Mouse (Mus musculus): Measurements from ENCODE around the gene Arhgap15. TPM values are rescaled to one million over a fixed set of nuclear protein-coding genes. Genes with fewer than 3 reads are reported as not detected.

The Arhgap15 gene
- polyA plus RNA-seq, 2 experiments, result 2.5 to 5.6 TPM

- Histone ChIP-seq H3K4me1 (replicated peaks; ENCODE audit: control insufficient read depth in 2 of 2, insufficient read depth in 2 of 2, low read length in 1 of 2) (no peaks in the 10 kb centered on the region), H3K9me3 (ENCODE audit: control insufficient read depth, low read length) (no peaks in the 10 kb centered on the region), H3K27ac (no peak overlapping the region), H3K4me3 (ENCODE audit: insufficient read depth in 1 of 2, low read depth in 2 of 2, low read length in 2 of 2) (no peak overlapping the region), H3K27me3 (ENCODE audit: control insufficient read depth, insufficient read depth, low read length) (no peaks in the 10 kb centered on the region), H3K9ac (replicated peaks) (no peak overlapping the region), H3K4me2 (ENCODE audit: low read depth) (no peak overlapping the region), H3K36me3 (replicated peaks; ENCODE audit: control insufficient read depth, insufficient read depth, low read depth) (no peaks in the 10 kb centered on the region)
- 57% methylated on average over 5 of the region's 5 CpGs for WGBS (ENCODE audit: insufficient replicate concordance)
- DNase-seq (ENCODE audit: low read depth in 3 of 3, low spot score in 3 of 3) (no peak), ATAC-seq (ENCODE audit: insufficient read depth) (no peak)
- TF ChIP-seq CTCF (IDR thresholded peaks at IDR 0.05; ENCODE audit: low read depth), result no peak
- TF ChIP-seq EP300 (IDR thresholded peaks at IDR 0.05; ENCODE audit: low read depth), result no peak
Observed at GRCm38 (mm10) chr2:44121162-44121561, 372.5 kb downstream of the Arhgap15 start.

DNA sequence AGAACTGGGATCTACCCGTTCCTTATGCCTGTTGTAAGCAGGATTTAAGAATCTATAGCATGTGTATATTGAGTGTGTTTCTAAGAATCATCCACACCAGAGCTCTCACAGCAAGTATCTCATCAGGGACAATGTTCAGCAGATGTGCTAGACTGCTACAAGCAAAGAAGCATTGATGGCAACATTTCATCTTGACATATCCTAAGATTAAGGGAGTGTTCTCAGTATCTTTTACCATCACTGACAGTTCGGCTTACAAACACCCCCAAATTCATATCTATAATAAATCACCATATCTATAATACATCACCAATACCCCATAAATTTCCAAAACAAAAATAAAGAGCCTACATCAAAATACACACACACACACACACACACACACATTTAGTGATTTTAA, 374.6 kb downstream of the Arhgap15 start:
- Histone ChIP-seq H3K4me1 (replicated peaks; ENCODE audit: control insufficient read depth in 2 of 2, insufficient read depth in 2 of 2, low read length in 1 of 2) (no peaks in the 10 kb centered on the region), H3K4me3 (ENCODE audit: insufficient read depth in 1 of 2, low read depth in 2 of 2, low read length in 2 of 2) (no peak overlapping the region), H3K9ac (replicated peaks) (no peak overlapping the region), H3K27me3 (ENCODE audit: control insufficient read depth, insufficient read depth, low read length) (no peaks in the 10 kb centered on the region), H3K27ac (no peak overlapping the region), H3K4me2 (ENCODE audit: low read depth) (no peak overlapping the region), H3K9me3 (ENCODE audit: control insufficient read depth, low read length) (no peaks in the 10 kb centered on the region), H3K36me3 (replicated peaks; ENCODE audit: control insufficient read depth, insufficient read depth, low read depth) (no peaks in the 10 kb centered on the region)
- DNase-seq (ENCODE audit: low read depth in 3 of 3, low spot score in 3 of 3), result no peak
- WGBS (ENCODE audit: insufficient replicate concordance), result 64% methylated on average over 2 of the region's 2 CpGs
- no peak for TF ChIP-seq EP300 (IDR thresholded peaks at IDR 0.05; ENCODE audit: low read depth)
- no peak for TF ChIP-seq CTCF (IDR thresholded peaks at IDR 0.05; ENCODE audit: low read depth)
- no peak for ATAC-seq (ENCODE audit: insufficient read depth)

DNA sequence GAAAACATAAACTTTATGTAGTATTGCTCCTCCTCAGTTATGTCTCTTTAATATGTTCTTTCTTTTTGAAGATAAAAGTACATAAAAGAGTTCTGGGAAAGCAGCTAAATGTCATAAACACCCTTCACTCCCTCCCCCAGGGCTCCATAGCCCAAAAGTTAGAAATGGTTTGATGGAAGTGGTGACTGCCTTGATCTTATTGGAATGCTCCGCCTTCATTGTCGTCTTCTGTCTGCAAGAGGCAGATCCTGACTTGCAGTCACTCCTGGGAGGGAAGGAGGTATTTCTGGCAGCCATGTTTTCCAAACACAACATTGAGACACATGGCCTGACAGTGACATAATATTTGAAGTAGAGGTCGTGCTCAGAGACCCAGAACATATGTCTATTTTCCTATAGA, 375.5 kb downstream of the Arhgap15 start:
- 55% methylated on average over 3 of the region's 3 CpGs for WGBS (ENCODE audit: insufficient replicate concordance)

DNA sequence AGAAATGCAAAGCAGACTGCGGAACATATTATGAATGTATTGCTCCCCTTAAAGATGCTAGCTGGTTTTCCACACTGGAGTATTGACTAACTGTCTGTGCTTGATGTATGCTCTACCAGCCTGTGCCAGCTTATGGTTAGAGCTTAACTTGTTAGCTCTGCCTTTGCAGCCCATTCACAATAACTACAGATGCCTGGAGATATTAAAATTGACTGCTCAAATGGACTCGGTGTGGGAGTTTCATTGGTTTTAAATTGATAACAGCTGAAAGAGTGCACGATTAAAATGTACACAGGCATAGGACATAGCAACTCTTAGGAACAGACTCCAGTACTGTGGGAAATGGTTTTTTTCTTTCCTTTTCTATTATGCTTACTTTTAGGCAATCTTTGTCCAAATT, 376.1 kb downstream of the Arhgap15 start:
- WGBS (ENCODE audit: insufficient replicate concordance), result 77% methylated on average over 3 of the region's 3 CpGs
- Histone ChIP-seq H3K9ac (replicated peaks) (no peak overlapping the region), H3K27ac (no peak overlapping the region), H3K36me3 (replicated peaks; ENCODE audit: control insufficient read depth, insufficient read depth, low read depth) (no peaks in the 10 kb centered on the region), H3K4me3 (ENCODE audit: insufficient read depth in 1 of 2, low read depth in 2 of 2, low read length in 2 of 2) (no peak overlapping the region), H3K9me3 (ENCODE audit: control insufficient read depth, low read length) (no peaks in the 10 kb centered on the region), H3K4me2 (ENCODE audit: low read depth) (no peak overlapping the region), H3K27me3 (ENCODE audit: control insufficient read depth, insufficient read depth, low read length) (no peaks in the 10 kb centered on the region), H3K4me1 (replicated peaks; ENCODE audit: control insufficient read depth in 2 of 2, insufficient read depth in 2 of 2, low read length in 1 of 2) (no peaks in the 10 kb centered on the region)
- TF ChIP-seq CTCF (IDR thresholded peaks at IDR 0.05; ENCODE audit: low read depth), result no peak
- no peak for ATAC-seq (ENCODE audit: insufficient read depth)
- DNase-seq (ENCODE audit: low read depth in 3 of 3, low spot score in 3 of 3), result no peak

More for the DNA sequence above, 375.5 kb downstream of the Arhgap15 start:
- Histone ChIP-seq H3K27ac (no peak overlapping the region), H3K9ac (replicated peaks) (no peak overlapping the region), H3K4me2 (ENCODE audit: low read depth) (no peak overlapping the region), H3K4me1 (replicated peaks; ENCODE audit: control insufficient read depth in 2 of 2, insufficient read depth in 2 of 2, low read length in 1 of 2) (no peaks in the 10 kb centered on the region), H3K9me3 (ENCODE audit: control insufficient read depth, low read length) (no peaks in the 10 kb centered on the region), H3K36me3 (replicated peaks; ENCODE audit: control insufficient read depth, insufficient read depth, low read depth) (no peaks in the 10 kb centered on the region), H3K4me3 (ENCODE audit: insufficient read depth in 1 of 2, low read depth in 2 of 2, low read length in 2 of 2) (no peak overlapping the region), H3K27me3 (ENCODE audit: control insufficient read depth, insufficient read depth, low read length) (no peaks in the 10 kb centered on the region)
- DNase-seq (ENCODE audit: low read depth in 3 of 3, low spot score in 3 of 3) (no peak), ATAC-seq (ENCODE audit: insufficient read depth) (no peak)
- TF ChIP-seq EP300 (IDR thresholded peaks at IDR 0.05; ENCODE audit: low read depth), result no peak
- no peak for TF ChIP-seq CTCF (IDR thresholded peaks at IDR 0.05; ENCODE audit: low read depth)

- no peak overlapping the region for H3K9ac ChIP-seq (replicated peaks)
- no peak overlapping the region for H3K4me2 ChIP-seq (ENCODE audit: low read depth)
- TF ChIP-seq CTCF (IDR thresholded peaks at IDR 0.05; ENCODE audit: low read depth), result no peak
- no peak for TF ChIP-seq EP300 (IDR thresholded peaks at IDR 0.05; ENCODE audit: low read depth)
- no peaks in the 10 kb centered on the region for H3K36me3 ChIP-seq (replicated peaks; ENCODE audit: control insufficient read depth, insufficient read depth, low read depth)
- H3K4me1 ChIP-seq (replicated peaks; ENCODE audit: control insufficient read depth in 2 of 2, insufficient read depth in 2 of 2, low read length in 1 of 2), result no peaks in the 10 kb centered on the region
- DNase-seq (ENCODE audit: low read depth in 3 of 3, low spot score in 3 of 3) (no peak), ATAC-seq (ENCODE audit: insufficient read depth) (no peak)
- no peaks in the 10 kb centered on the region for H3K27me3 ChIP-seq (ENCODE audit: control insufficient read depth, insufficient read depth, low read length)
- H3K27ac ChIP-seq, result no peak overlapping the region
- no peak overlapping the region for H3K4me3 ChIP-seq (ENCODE audit: insufficient read depth in 1 of 2, low read depth in 2 of 2, low read length in 2 of 2)
- 61% methylated on average over 1 of the region's 1 CpGs for WGBS (ENCODE audit: insufficient replicate concordance)
- H3K9me3 ChIP-seq (ENCODE audit: control insufficient read depth, low read length), result no peaks in the 10 kb centered on the region
Observed at GRCm38 (mm10) chr2:44126044-44126695, 377.5 kb downstream of the Arhgap15 start.
